Mouse (Mus musculus) hindbrain, postnatal 0 days (tissue): ENCODE data around the gene Ccdc188. TPM values are rescaled to one million over a fixed set of nuclear protein-coding genes. Genes with fewer than 3 reads are reported as not detected.

Experiments used
- ATAC-seq: fragments of 200-750 bp; cut with Nextera tagmentation; 2 replicates; pipeline ENCODE4 v1.8.0; 2017; ENCODE audit warnings: mild to moderate bottlenecking, moderate TSS enrichment, moderate library complexity
- DNase-seq: peaks from one replicate; pipeline ENCODE4 v3.0.0-alpha.2; 2015; ENCODE audit warnings: low spot score
- H3K27ac ChIP-seq: fragments of 300-500 bp; sonication (generic); 2 replicates; pipeline ENCODE4 v1.5.1; 2014; ENCODE audit warnings: mild to moderate bottlenecking
- H3K27me3 ChIP-seq: fragments of 300-500 bp; sonication (generic); 2 replicates; pipeline ENCODE4 v1.6.1; 2014; ENCODE audit warnings: low read length, mixed read lengths; ENCODE audit not compliant: insufficient read depth
- H3K36me3 ChIP-seq: fragments of 300-500 bp; sonication (generic); 2 replicates; pipeline ENCODE4 v1.6.1; 2014; ENCODE audit warnings: low read length, mixed read lengths; ENCODE audit not compliant: insufficient read depth
- H3K4me1 ChIP-seq: fragments of 300-500 bp; sonication (generic); 2 replicates; pipeline ENCODE4 v1.6.1; 2014; ENCODE audit warnings: antibody characterized with exemption, low read length, mixed read lengths; ENCODE audit not compliant: insufficient read depth
- H3K4me2 ChIP-seq: fragments of 300-500 bp; sonication (generic); 2 replicates; pipeline ENCODE4 v1.6.1; 2014; ENCODE audit warnings: low read depth, mild to moderate bottlenecking, low read length, moderate library complexity, mixed read lengths
- H3K4me3 ChIP-seq: fragments of 300-500 bp; sonication (generic); 2 replicates; pipeline ENCODE4 v1.5.1; 2014; ENCODE audit warnings: low read length
- H3K9ac ChIP-seq: fragments of 300-500 bp; sonication (generic); replicated peaks from 2 replicates; pipeline ENCODE4 v1.6.1; 2014; ENCODE audit warnings: mild to moderate bottlenecking, low read length, moderate library complexity, mixed read lengths
- H3K9me3 ChIP-seq: fragments of 300-500 bp; sonication (generic); 2 replicates; pipeline ENCODE4 v1.6.1; 2016; ENCODE audit warnings: low read length, mixed read lengths
- CTCF ChIP-seq: IDR thresholded peaks from 2 replicates; pipeline ENCODE4 v1.5.1; 2016; ENCODE audit warnings: antibody characterized with exemption, control low read depth, low read depth
- WGBS: fragments of 180-500 bp; shearing (Covaris S2); extraction: QIAGEN DNeasy Blood & Tissue Kit; methylation state at CpG from one replicate; pipeline ENCODE4 v1.1.7; 2014; 5-methylcytosine and 5-hydroxymethylcytosine counted together
- polyA plus RNA-seq: library from polyadenylated mRNA; unstranded; fragments of >200 nt; fragmentation: Nextera tagmentation; extraction: Ambion mirVana; gene quantifications from 2 replicates; pipeline ENCODE4 v1.2.1, GENCODE M21; 2015
- total RNA-seq: library from RNA; depleted of rRNA; stranded (reverse); fragments of >200 nt; gene quantifications from 2 replicates; pipeline ENCODE4 v1.2.3, GENCODE M21; 2014

Gene Ccdc188
- total and polyA plus RNA-seq, 2 experiments from 2014 or later: not detected

- TF ChIP-seq CTCF: no peak
- Histone ChIP-seq H3K9ac (peak overlapping the region; percentile 83), H3K27me3 (no peaks in the 10 kb centered on the region), H3K36me3 (peaks cover 54% of the 10 kb centered on the region), H3K4me1 (peaks cover 15% of the 10 kb centered on the region), H3K9me3 (no peaks in the 10 kb centered on the region), H3K4me2 (peak overlapping the region; percentile 68), H3K4me3 (peak overlapping the region; percentile 89), H3K27ac (peak overlapping the region; percentile 94)
- DNase-seq (peak; percentile 38), ATAC-seq (no peak; the same call in 1 of the 2 replicates)
- under 1% methylated on average over 33 of the region's 33 CpGs for WGBS
Measured at GRCm38 (mm10) chr16:18247521-18248399, 30.1 kb downstream of the Ccdc188 start.

- H3K4me3 ChIP-seq: peak within 1 kb of the TSS; percentile 89
- peaks cover 54% of the 10 kb centered on the region for H3K36me3 ChIP-seq
- peak; percentile 96 for ATAC-seq
- DNase-seq: peak; percentile 99
- H3K9me3 ChIP-seq: no peaks in the 10 kb centered on the region
- under 1% methylated on average over 99 of the region's 102 CpGs for WGBS
- TF ChIP-seq CTCF: no peak; the same call in 1 of the 2 replicates
- peak within 1 kb of the TSS; percentile 83 for H3K9ac ChIP-seq
- no peaks in the 10 kb centered on the region for H3K27me3 ChIP-seq
- peak within 1 kb of the TSS; percentile 68 for H3K4me2 ChIP-seq
- peak within 1 kb of the TSS; percentile 94 for H3K27ac ChIP-seq
- peaks cover 15% of the 10 kb centered on the region for H3K4me1 ChIP-seq
Measured at GRCm38 (mm10) chr16:18248433-18249363, 31.0 kb downstream of the Ccdc188 start, which contains the start of the genes Trmt2a and Ranbp1. Gene Trmt2a (plus strand): TSS chr16:18248679. Gene Ranbp1 (minus strand): TSS chr16:18248732.

- DNase-seq (peak; percentile 43), ATAC-seq (peak; percentile 13)
- H3K27ac ChIP-seq: peak overlapping the region; percentile 94
- H3K4me3 ChIP-seq: peak overlapping the region; percentile 89
- WGBS: 4% methylated on average over 27 of the region's 27 CpGs
- no peak for TF ChIP-seq CTCF
- H3K9me3 ChIP-seq: no peaks in the 10 kb centered on the region
- peaks cover 15% of the 10 kb centered on the region for H3K4me1 ChIP-seq
- peak overlapping the region; percentile 83 for H3K9ac ChIP-seq
- peak overlapping the region; percentile 68 for H3K4me2 ChIP-seq
- H3K27me3 ChIP-seq: no peaks in the 10 kb centered on the region
- H3K36me3 ChIP-seq: peaks cover 56% of the 10 kb centered on the region
Measured at GRCm38 (mm10) chr16:18249364-18249967, 31.8 kb downstream of the Ccdc188 start.

- WGBS: 44% methylated on average over 4 of the region's 4 CpGs
- H3K27me3 ChIP-seq: no peaks in the 10 kb centered on the region
- H3K4me2 ChIP-seq: peak overlapping the region; percentile 68
- DNase-seq (no peak), ATAC-seq (no peak)
- no peak overlapping the region; the same call in 1 of the 2 replicates for H3K27ac ChIP-seq
- peaks cover 50% of the 10 kb centered on the region for H3K36me3 ChIP-seq
- no peak overlapping the region; the same call in 1 of the 2 replicates for H3K9ac ChIP-seq
- H3K4me1 ChIP-seq: peaks cover 15% of the 10 kb centered on the region
- no peaks in the 10 kb centered on the region for H3K9me3 ChIP-seq
- 0 out of 2 replicates have a peak overlapping the region, but pooled peaks have one; percentile 89 for H3K4me3 ChIP-seq
- TF ChIP-seq CTCF: no peak
Measured at GRCm38 (mm10) chr16:18250231-18250630, 32.6 kb downstream of the Ccdc188 start.

- no peak overlapping the region; the same call in 1 of the 2 replicates for H3K9ac ChIP-seq
- WGBS: 59% methylated on average over 10 of the region's 10 CpGs
- no peak overlapping the region for H3K4me3 ChIP-seq
- H3K27ac ChIP-seq: no peak overlapping the region
- ATAC-seq (no peak), DNase-seq (no peak)
- H3K4me2 ChIP-seq: peak overlapping the region; percentile 68; the same call in 1 of the 2 replicates
- H3K4me1 ChIP-seq: peaks cover 15% of the 10 kb centered on the region
- peaks cover 52% of the 10 kb centered on the region for H3K36me3 ChIP-seq
- H3K27me3 ChIP-seq: no peaks in the 10 kb centered on the region
- TF ChIP-seq CTCF: no peak
- no peaks in the 10 kb centered on the region for H3K9me3 ChIP-seq
Measured at GRCm38 (mm10) chr16:18250828-18251790, 33.4 kb downstream of the Ccdc188 start.
